Mouse (Mus musculus): Measurements from ENCODE around the gene Prss33. TPM values are rescaled to one million over a fixed set of nuclear protein-coding genes. Genes with fewer than 3 reads are reported as not detected.

The Prss33 gene
- polyA plus RNA-seq, 1 experiment from 2014 or later = 0.18 TPM

GRCm38 (mm10) chr17:23857193-23857592 is 21.3 kb upstream of the Prss33 start:
- WGBS = 82% methylated on average over 6 of the region's 6 CpGs
- Histone ChIP-seq H3K9ac (ENCODE audit: low read depth, low read length) (no peak overlapping the region), H3K36me3 (ENCODE audit: control insufficient read depth, insufficient read depth, low read length) (no peaks in the 10 kb centered on the region), H3K27me3 (ENCODE audit: control insufficient read depth, insufficient read depth, low read depth, low read length) (no peaks in the 10 kb centered on the region), H3K27ac (ENCODE audit: low read length) (no peak overlapping the region), H3K4me3 (ENCODE audit: low read depth, low read length) (no peak overlapping the region), H3K4me2 (ENCODE audit: low read length) (no peak overlapping the region), H3K9me3 (replicated peaks; ENCODE audit: control insufficient read depth, low read length, poor library complexity, severe bottlenecking) (no peaks in the 10 kb centered on the region), H3K4me1 (ENCODE audit: control insufficient read depth, insufficient read depth, low read length) (no peaks in the 10 kb centered on the region)
- ATAC-seq = no peak

GRCm38 (mm10) chr17:23854229-23854765 is 18.4 kb upstream of the Prss33 start:
- no peak for ATAC-seq
- Histone ChIP-seq H3K9ac (ENCODE audit: low read depth, low read length) (no peak overlapping the region), H3K36me3 (ENCODE audit: control insufficient read depth, insufficient read depth, low read length) (no peaks in the 10 kb centered on the region), H3K27me3 (ENCODE audit: control insufficient read depth, insufficient read depth, low read depth, low read length) (no peaks in the 10 kb centered on the region), H3K4me1 (ENCODE audit: control insufficient read depth, insufficient read depth, low read length) (no peaks in the 10 kb centered on the region), H3K27ac (ENCODE audit: low read length) (no peak overlapping the region), H3K4me2 (ENCODE audit: low read length) (no peak overlapping the region), H3K9me3 (replicated peaks; ENCODE audit: control insufficient read depth, low read length, poor library complexity, severe bottlenecking) (no peaks in the 10 kb centered on the region), H3K4me3 (ENCODE audit: low read depth, low read length) (no peak overlapping the region)
- WGBS = 86% methylated on average over 10 of the region's 10 CpGs

- 27% methylated on average over 5 of the region's 5 CpGs for WGBS
- Histone ChIP-seq H3K9me3 (replicated peaks; ENCODE audit: control insufficient read depth, low read length, poor library complexity, severe bottlenecking) (no peaks in the 10 kb centered on the region), H3K4me2 (ENCODE audit: low read length) (no peak overlapping the region), H3K4me1 (ENCODE audit: control insufficient read depth, insufficient read depth, low read length) (no peaks in the 10 kb centered on the region), H3K36me3 (ENCODE audit: control insufficient read depth, insufficient read depth, low read length) (no peaks in the 10 kb centered on the region), H3K27me3 (ENCODE audit: control insufficient read depth, insufficient read depth, low read depth, low read length) (no peaks in the 10 kb centered on the region), H3K9ac (ENCODE audit: low read depth, low read length) (no peak overlapping the region), H3K27ac (ENCODE audit: low read length) (no peak overlapping the region), H3K4me3 (ENCODE audit: low read depth, low read length) (no peak overlapping the region)
- no peak for ATAC-seq
Observed at GRCm38 (mm10) chr17:23853292-23853691, 17.4 kb upstream of the Prss33 start.

GRCm38 (mm10) chr17:23850853-23851749 is 15.2 kb upstream of the Prss33 start:
- Histone ChIP-seq H3K9me3 (replicated peaks; ENCODE audit: control insufficient read depth, low read length, poor library complexity, severe bottlenecking) (no peaks in the 10 kb centered on the region), H3K4me1 (ENCODE audit: control insufficient read depth, insufficient read depth, low read length) (no peaks in the 10 kb centered on the region), H3K9ac (ENCODE audit: low read depth, low read length) (no peak overlapping the region), H3K27ac (ENCODE audit: low read length) (no peak overlapping the region), H3K4me3 (ENCODE audit: low read depth, low read length) (no peak overlapping the region), H3K36me3 (ENCODE audit: control insufficient read depth, insufficient read depth, low read length) (no peaks in the 10 kb centered on the region), H3K27me3 (ENCODE audit: control insufficient read depth, insufficient read depth, low read depth, low read length) (no peaks in the 10 kb centered on the region), H3K4me2 (ENCODE audit: low read length) (no peak overlapping the region)
- ATAC-seq = no peak
- 61% methylated on average over 18 of the region's 19 CpGs for WGBS

GRCm38 (mm10) chr17:23850028-23850427 is 14.2 kb upstream of the Prss33 start:
- Histone ChIP-seq H3K36me3 (ENCODE audit: control insufficient read depth, insufficient read depth, low read length) (no peaks in the 10 kb centered on the region), H3K4me2 (ENCODE audit: low read length) (no peak overlapping the region), H3K4me1 (ENCODE audit: control insufficient read depth, insufficient read depth, low read length) (no peaks in the 10 kb centered on the region), H3K9ac (ENCODE audit: low read depth, low read length) (no peak overlapping the region), H3K4me3 (ENCODE audit: low read depth, low read length) (no peak overlapping the region), H3K27ac (ENCODE audit: low read length) (no peak overlapping the region), H3K27me3 (ENCODE audit: control insufficient read depth, insufficient read depth, low read depth, low read length) (no peaks in the 10 kb centered on the region), H3K9me3 (replicated peaks; ENCODE audit: control insufficient read depth, low read length, poor library complexity, severe bottlenecking) (no peaks in the 10 kb centered on the region)
- 57% methylated on average over 2 of the region's 2 CpGs for WGBS
- no peak for ATAC-seq

GRCm38 (mm10) chr17:23843812-23844273 is 8.0 kb upstream of the Prss33 start, which contains the start of the genes Prss32 and Prss41:
Prss32 (plus strand) TSS chr17:23843855.
Prss41 (minus strand) TSS chr17:23844172.
- no peaks in the 10 kb centered on the region for H3K36me3 ChIP-seq (ENCODE audit: control insufficient read depth, insufficient read depth, low read length)
- WGBS = 14% methylated on average over 19 of the region's 19 CpGs
- H3K9ac ChIP-seq (ENCODE audit: low read depth, low read length) = no peak within 1 kb of the TSS
- H3K4me1 ChIP-seq (ENCODE audit: control insufficient read depth, insufficient read depth, low read length) = no peaks in the 10 kb centered on the region
- peak within 1 kb of the TSS; percentile 29 for H3K4me2 ChIP-seq (ENCODE audit: low read length)
- H3K9me3 ChIP-seq (replicated peaks; ENCODE audit: control insufficient read depth, low read length, poor library complexity, severe bottlenecking) = no peaks in the 10 kb centered on the region
- H3K4me3 ChIP-seq (ENCODE audit: low read depth, low read length) = no peak within 1 kb of the TSS; the same call in 1 of the 2 replicates
- no peak for ATAC-seq
- H3K27ac ChIP-seq (ENCODE audit: low read length) = no peak within 1 kb of the TSS
- H3K27me3 ChIP-seq (ENCODE audit: control insufficient read depth, insufficient read depth, low read depth, low read length) = 0 out of 2 replicates have a peak, but pooled peaks cover 2% of the 10 kb centered on the region

- no peaks in the 10 kb centered on the region for H3K36me3 ChIP-seq (ENCODE audit: control insufficient read depth, insufficient read depth, low read length)
- no peak for ATAC-seq
- no peak overlapping the region for H3K9ac ChIP-seq (ENCODE audit: low read depth, low read length)
- 0 out of 2 replicates have a peak, but pooled peaks cover 2% of the 10 kb centered on the region for H3K27me3 ChIP-seq (ENCODE audit: control insufficient read depth, insufficient read depth, low read depth, low read length)
- H3K4me2 ChIP-seq (ENCODE audit: low read length) = peak overlapping the region; percentile 29
- H3K27ac ChIP-seq (ENCODE audit: low read length) = no peak overlapping the region
- H3K9me3 ChIP-seq (replicated peaks; ENCODE audit: control insufficient read depth, low read length, poor library complexity, severe bottlenecking) = no peaks in the 10 kb centered on the region
- 43% methylated on average over 23 of the region's 23 CpGs for WGBS
- H3K4me3 ChIP-seq (ENCODE audit: low read depth, low read length) = no peak overlapping the region; the same call in 1 of the 2 replicates
- H3K4me1 ChIP-seq (ENCODE audit: control insufficient read depth, insufficient read depth, low read length) = no peaks in the 10 kb centered on the region
Observed at GRCm38 (mm10) chr17:23843141-23843811, 7.4 kb upstream of the Prss33 start.

GRCm38 (mm10) chr17:23841145-23841544 is 5.3 kb upstream of the Prss33 start:
- Histone ChIP-seq H3K36me3 (ENCODE audit: control insufficient read depth, insufficient read depth, low read length) (no peaks in the 10 kb centered on the region), H3K27me3 (ENCODE audit: control insufficient read depth, insufficient read depth, low read depth, low read length) (0 out of 2 replicates have a peak, but pooled peaks cover 2% of the 10 kb centered on the region), H3K4me2 (ENCODE audit: low read length) (no peak overlapping the region), H3K9me3 (replicated peaks; ENCODE audit: control insufficient read depth, low read length, poor library complexity, severe bottlenecking) (no peaks in the 10 kb centered on the region), H3K4me1 (ENCODE audit: control insufficient read depth, insufficient read depth, low read length) (no peaks in the 10 kb centered on the region), H3K4me3 (ENCODE audit: low read depth, low read length) (no peak overlapping the region), H3K9ac (ENCODE audit: low read depth, low read length) (no peak overlapping the region), H3K27ac (ENCODE audit: low read length) (no peak overlapping the region)
- no peak for ATAC-seq
- 31% methylated on average over 4 of the region's 4 CpGs for WGBS

All from midbrain, embryonic 16.5 days (tissue).